Mouse (Mus musculus): Measurements from ENCODE around the gene Aqp3.

- no peak for TF ChIP-seq CTCF (IDR thresholded peaks at IDR 0.05; ENCODE audit: low read depth)
- no peak for TF ChIP-seq EP300 (IDR thresholded peaks at IDR 0.05; ENCODE audit: low read depth)
Observed at GRCm38 (mm10) chr4:41092958-41093357, 5.0 kb downstream of the Aqp3 start.

Measured in liver, postnatal 0 days (tissue).